Mouse (Mus musculus) embryonic facial prominence, embryonic 11.5 days (tissue): ENCODE results near the gene Sned1. TPM values are rescaled to one million over a fixed set of nuclear protein-coding genes. Genes with fewer than 3 reads are reported as not detected.

Source experiments
- ATAC-seq: fragments of 200-750 bp; cut with Nextera tagmentation; replicated peaks from 2 replicates; pipeline ENCODE4 v1.8.0; 2017; ENCODE audit warnings: low read depth; ENCODE audit not compliant: insufficient number of reproducible peaks, low FRiP score, low TSS enrichment
- DNase-seq: peaks from one replicate; pipeline ENCODE4 v3.0.0-alpha.2; 2015; ENCODE audit warnings: low spot score
- H3K27ac ChIP-seq: fragments of 300-500 bp; sonication (generic); replicated peaks from 2 replicates; pipeline ENCODE4 v1.5.1; 2014; ENCODE audit warnings: mild to moderate bottlenecking, low read depth, low read length, control low read depth
- H3K27me3 ChIP-seq: fragments of 300-500 bp; sonication (generic); 2 replicates; pipeline ENCODE4 v1.6.1; 2014; ENCODE audit warnings: mild to moderate bottlenecking, low read length, moderate library complexity, mixed read lengths; ENCODE audit not compliant: control insufficient read depth, insufficient read depth
- H3K36me3 ChIP-seq: fragments of 300-500 bp; sonication (generic); replicated peaks from 2 replicates; pipeline ENCODE4 v1.6.1; 2014; ENCODE audit warnings: low read depth, mild to moderate bottlenecking, low read length, moderate library complexity, mixed read lengths; ENCODE audit not compliant: control insufficient read depth, insufficient read depth
- H3K4me1 ChIP-seq: fragments of 300-500 bp; sonication (generic); 2 replicates; pipeline ENCODE4 v1.6.1; 2014; ENCODE audit warnings: low read length, mixed read lengths; ENCODE audit not compliant: control insufficient read depth, insufficient read depth
- H3K4me2 ChIP-seq: fragments of 300-500 bp; sonication (generic); 2 replicates; pipeline ENCODE4 v1.6.1; 2014; ENCODE audit warnings: low read depth, mild to moderate bottlenecking, control low read depth, low read length, moderate library complexity
- H3K4me3 ChIP-seq: fragments of 300-500 bp; sonication (generic); 2 replicates; pipeline ENCODE4 v1.5.1; 2014; ENCODE audit warnings: low read depth, low read length, control low read depth
- H3K9ac ChIP-seq: fragments of 300-500 bp; sonication (generic); replicated peaks from 2 replicates; pipeline ENCODE4 v1.6.1; 2014; ENCODE audit warnings: mild to moderate bottlenecking, control low read depth, low read length
- H3K9me3 ChIP-seq: fragments of 300-500 bp; sonication (generic); replicated peaks from 2 replicates; pipeline ENCODE4 v1.6.1; 2016; ENCODE audit warnings: mild to moderate bottlenecking, low read length, inconsistent platforms, mixed read lengths; ENCODE audit not compliant: control insufficient read depth
- WGBS: fragments of 180-500 bp; shearing (Covaris S2); extraction: QIAGEN DNeasy Blood & Tissue Kit; methylation state at CpG from one replicate; pipeline ENCODE4 v1.1.7; 2014; 5-methylcytosine and 5-hydroxymethylcytosine counted together
- microRNA-seq: library from miRNA; unstranded; fragments of <30 nt; microRNA quantifications from one replicate; pipeline ENCODE4, GENCODE M21; 2016; ENCODE audit warnings: borderline number of aligned reads
- polyA plus RNA-seq: library from polyadenylated mRNA; unstranded; fragments of >200 nt; fragmentation: Nextera tagmentation; extraction: Ambion mirVana; gene quantifications from 2 replicates; pipeline ENCODE4 v1.2.1, GENCODE M21; 2014

Gene Sned1
- polyA plus RNA-seq, 1 experiment from 2014 or later, result 5.6 TPM

GRCm38 (mm10) chr1:93342648-93343503 is 107.2 kb downstream of the Sned1 start, which contains the start of the genes Ppp1r7 and Pask:
Gene Ppp1r7 (plus strand): TSS chr1:93342854.
Gene Pask (minus strand): TSS chr1:93343482.
- Histone ChIP-seq H3K4me1 (peaks cover 3% of the 10 kb centered on the region), H3K36me3 (peaks cover 2% of the 10 kb centered on the region), H3K4me3 (peak within 1 kb of the TSS; percentile 87), H3K4me2 (peak within 1 kb of the TSS; percentile 69), H3K27me3 (no peaks in the 10 kb centered on the region), H3K27ac (peak within 1 kb of the TSS; percentile 72), H3K9me3 (no peaks in the 10 kb centered on the region), H3K9ac (peak within 1 kb of the TSS; percentile 82)
- WGBS, result under 1% methylated on average over 63 of the region's 63 CpGs
- ATAC-seq, result peak; percentile 92
- DNase-seq, result peak; percentile 99

DNA sequence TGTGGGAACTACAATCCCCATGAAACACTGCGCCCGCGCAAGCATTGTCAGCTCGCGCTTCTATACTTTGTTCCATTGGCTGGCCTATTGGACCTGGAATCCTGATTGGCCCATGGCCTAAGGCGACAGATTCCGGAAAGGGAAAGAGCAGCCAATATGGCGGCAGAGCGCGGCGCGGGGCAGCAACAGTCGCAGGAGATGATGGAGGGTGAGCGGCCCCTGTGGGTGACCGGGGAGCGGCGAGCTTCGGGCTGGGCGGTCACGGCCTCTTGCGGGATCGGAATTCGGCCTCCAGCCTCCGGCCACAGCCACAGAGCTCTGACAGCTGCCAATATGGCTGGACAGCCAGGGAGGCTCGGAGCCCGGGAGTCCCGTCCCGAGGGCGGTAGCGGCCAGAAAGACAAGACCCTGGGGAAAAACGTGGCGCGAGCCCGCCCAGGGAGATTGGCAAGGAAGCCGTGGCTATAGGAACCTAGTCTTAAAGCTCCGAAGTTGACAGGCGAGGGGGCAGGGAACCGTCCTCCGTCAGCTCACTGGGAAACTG is 107.9 kb downstream of the Sned1 start:
- Histone ChIP-seq H3K4me1 (peaks cover 3% of the 10 kb centered on the region), H3K36me3 (peaks cover 2% of the 10 kb centered on the region), H3K27me3 (no peaks in the 10 kb centered on the region), H3K9ac (peak overlapping the region; percentile 82), H3K27ac (no peak overlapping the region), H3K4me2 (peak overlapping the region; percentile 69), H3K4me3 (peak overlapping the region; percentile 87), H3K9me3 (no peaks in the 10 kb centered on the region)
- 0% methylated on average over 39 of the region's 39 CpGs for WGBS
- ATAC-seq (peak; percentile 97), DNase-seq (peak; percentile 98)

DNA sequence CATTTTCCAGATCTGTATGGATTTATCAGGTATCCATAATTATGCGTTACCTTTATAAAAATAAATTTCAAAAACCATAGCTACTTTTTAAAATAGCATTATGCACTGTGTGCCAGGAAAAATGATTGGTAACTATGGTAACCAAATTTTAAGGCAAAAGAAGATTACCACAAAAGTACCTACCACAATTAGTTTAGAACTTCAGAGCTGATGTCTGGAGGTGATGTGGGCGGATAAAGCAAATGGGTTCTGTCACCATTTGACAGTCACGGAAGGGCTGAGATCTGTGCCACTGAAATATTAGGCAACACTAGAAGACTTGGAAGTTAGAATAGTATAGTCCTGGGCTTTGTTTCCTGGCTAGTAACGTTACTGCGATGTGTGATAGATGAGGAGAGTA is 111.5 kb downstream of the Sned1 start:
- Histone ChIP-seq H3K4me2 (no peak overlapping the region), H3K36me3 (peaks cover 5% of the 10 kb centered on the region), H3K27ac (no peak overlapping the region), H3K4me1 (peaks cover 3% of the 10 kb centered on the region), H3K9ac (no peak overlapping the region), H3K27me3 (no peaks in the 10 kb centered on the region), H3K9me3 (no peaks in the 10 kb centered on the region), H3K4me3 (no peak overlapping the region)
- ATAC-seq (no peak), DNase-seq (no peak)
- WGBS, result 93% methylated on average over 5 of the region's 5 CpGs

- Histone ChIP-seq H3K36me3 (peaks cover 10% of the 10 kb centered on the region), H3K9me3 (no peaks in the 10 kb centered on the region), H3K4me2 (no peak overlapping the region), H3K4me3 (no peak overlapping the region), H3K27ac (no peak overlapping the region), H3K4me1 (no peaks in the 10 kb centered on the region), H3K27me3 (no peaks in the 10 kb centered on the region), H3K9ac (no peak overlapping the region)
- 81% methylated on average over 4 of the region's 4 CpGs for WGBS
- ATAC-seq, result no peak
- no peak for DNase-seq
Observed at GRCm38 (mm10) chr1:93349701-93350100, 114.1 kb downstream of the Sned1 start.

Small RNAs within 50 kb of the gene (microRNA-seq; reads per million reads assigned to microRNA genes)
- gene Mir6901, result not detected
- gene Mir6902, result not detected

Other genes with a start within 250 kb of the Sned1 start
- gene Aqp12, start 229.5 kb upstream of the Sned1 start, polyA plus RNA-seq, result not detected in 2 replicates
- 19.9 and 26.0 TPM in 2 replicates for gene Kif1a, start 133.9 kb upstream of the Sned1 start, polyA plus RNA-seq
- not detected in 2 replicates for gene Agxt, start 100.6 kb upstream of the Sned1 start, polyA plus RNA-seq
- gene 2310007B03Rik, start 74.9 kb upstream of the Sned1 start, polyA plus RNA-seq, result 0.08 and 0.36 TPM in 2 replicates
- gene Crocc2, start 67.1 kb upstream of the Sned1 start, polyA plus RNA-seq, result 0.14 and 0.25 TPM in 2 replicates
- 32.5 and 34.9 TPM in 2 replicates for gene Mterf4, start 70.1 kb downstream of the Sned1 start, polyA plus RNA-seq
- gene Ppp1r7, start 107.0 kb downstream of the Sned1 start, polyA plus RNA-seq, result 85.5 and 112 TPM in 2 replicates
- 19.7 and 20.1 TPM in 2 replicates for gene Pask, start 107.6 kb downstream of the Sned1 start, polyA plus RNA-seq
- gene Ano7, start 138.1 kb downstream of the Sned1 start, polyA plus RNA-seq, result 0.06 and 0.42 TPM in 2 replicates
- 106 TPM in 2 replicates for gene Hdlbp, start 243.0 kb downstream of the Sned1 start, polyA plus RNA-seq